Mouse (Mus musculus) midbrain, embryonic 11.5 days (tissue): ENCODE data around the gene Gprc5c. TPM values are rescaled to one million over a fixed set of nuclear protein-coding genes. Genes with fewer than 3 reads are reported as not detected.
"Not testable (repeated sequence)": the region's sequence is repeated elsewhere in the genome, so short reads cannot be mapped to it uniquely, and the experiment has no call there.

Experiments used
- ATAC-seq: fragments of 200-750 bp; cut with Nextera tagmentation; 2 replicates; pipeline ENCODE4 v1.8.0; 2017; ENCODE audit warnings: moderate TSS enrichment, moderate library complexity; ENCODE audit not compliant: low FRiP score
- DNase-seq: peaks from one replicate; pipeline ENCODE4 v3.0.0; 2015; ENCODE audit warnings: low spot score; ENCODE audit errors: missing footprints
- H3K27ac ChIP-seq: fragments of 300-500 bp; sonication (generic); 2 replicates; pipeline ENCODE4 v1.5.1; 2014; ENCODE audit warnings: low read depth, low read length
- H3K27me3 ChIP-seq: fragments of 300-500 bp; sonication (generic); 2 replicates; pipeline ENCODE4 v1.6.1; 2014; ENCODE audit warnings: mild to moderate bottlenecking, low read length, moderate library complexity, mixed read lengths; ENCODE audit not compliant: control insufficient read depth, insufficient read depth
- H3K36me3 ChIP-seq: fragments of 300-500 bp; sonication (generic); 2 replicates; pipeline ENCODE4 v1.6.1; 2014; ENCODE audit warnings: mild to moderate bottlenecking, low read length, moderate library complexity, mixed read lengths; ENCODE audit not compliant: control insufficient read depth, insufficient read depth
- H3K4me1 ChIP-seq: fragments of 300-500 bp; sonication (generic); 2 replicates; pipeline ENCODE4 v1.6.1; 2014; ENCODE audit warnings: low read length; ENCODE audit not compliant: control insufficient read depth, insufficient read depth
- H3K4me2 ChIP-seq: fragments of 300-500 bp; sonication (generic); 2 replicates; pipeline ENCODE4 v1.6.1; 2014; ENCODE audit warnings: mild to moderate bottlenecking, moderate library complexity
- H3K4me3 ChIP-seq: fragments of 300-500 bp; sonication (generic); 2 replicates; pipeline ENCODE4 v1.5.1; 2014; ENCODE audit warnings: low read depth, low read length
- H3K9ac ChIP-seq: fragments of 300-500 bp; sonication (generic); 2 replicates; pipeline ENCODE4 v1.6.1; 2014; ENCODE audit warnings: low read length
- H3K9me3 ChIP-seq: fragments of 300-500 bp; sonication (generic); 2 replicates; pipeline ENCODE4 v1.6.1; 2016; ENCODE audit warnings: low read length; ENCODE audit not compliant: control insufficient read depth
- WGBS: fragments of 180-500 bp; shearing (Covaris S2); extraction: QIAGEN DNeasy Blood & Tissue Kit; methylation state at CpG from one replicate; pipeline ENCODE4 v1.1.7; 2014; 5-methylcytosine and 5-hydroxymethylcytosine counted together
- polyA plus RNA-seq: library from polyadenylated mRNA; unstranded; fragments of >200 nt; fragmentation: Nextera tagmentation; extraction: Ambion mirVana; gene quantifications from 2 replicates; pipeline ENCODE4 v1.2.1, GENCODE M21; 2014

Gene Gprc5c
- polyA plus RNA-seq, 1 experiment from 2014 or later: 10.7 TPM

DNA sequence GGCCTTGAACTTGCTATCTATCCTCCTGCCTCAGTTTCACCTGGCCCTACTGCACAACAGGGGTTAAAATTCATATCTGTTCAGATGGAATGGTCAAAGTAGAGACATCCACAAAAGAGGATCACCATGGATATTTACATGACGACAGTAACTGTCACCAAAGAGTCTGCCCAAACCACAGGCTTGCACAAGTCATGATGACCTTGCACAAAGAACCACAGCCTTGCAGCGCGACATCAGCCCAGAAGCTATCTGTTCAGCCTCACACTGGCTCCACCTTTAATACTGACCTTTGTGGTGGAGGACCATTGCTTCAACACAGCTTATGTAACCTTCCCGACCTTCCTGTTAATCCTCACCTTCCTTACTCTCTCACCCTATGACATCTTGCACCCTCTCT lies 56.6 kb downstream of the Gprc5c start:
- Histone ChIP-seq H3K9me3 (no peaks in the 10 kb centered on the region), H3K27ac (no peak overlapping the region), H3K36me3 (no peaks in the 10 kb centered on the region), H3K27me3 (no peaks in the 10 kb centered on the region), H3K4me1 (no peaks in the 10 kb centered on the region), H3K4me3 (no peak overlapping the region), H3K4me2 (no peak overlapping the region), H3K9ac (no peak overlapping the region)
- no peak for DNase-seq
- no peak for ATAC-seq
- WGBS: 81% methylated on average over 4 of the region's 4 CpGs

DNA sequence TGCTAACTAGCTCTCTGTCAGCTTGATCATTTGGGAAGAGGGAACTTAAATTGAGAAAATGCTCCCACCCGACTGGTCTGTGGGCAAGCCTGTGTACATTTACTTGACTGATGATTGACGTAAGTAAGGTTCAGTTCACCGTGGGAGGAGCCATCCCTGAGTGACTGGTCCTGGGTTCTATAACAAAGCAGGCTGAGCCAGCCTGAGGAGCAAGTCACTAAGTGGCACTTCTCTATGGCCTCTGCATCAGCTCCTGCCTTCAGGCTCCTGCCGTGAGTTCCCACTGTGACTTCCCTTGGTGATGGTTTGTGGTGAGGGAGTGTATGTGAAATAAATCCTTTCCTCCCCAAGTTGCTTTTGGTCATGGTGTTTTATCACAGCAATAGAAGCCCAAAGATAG lies 57.1 kb downstream of the Gprc5c start:
- Histone ChIP-seq H3K27ac (no peak overlapping the region), H3K4me2 (no peak overlapping the region), H3K27me3 (no peaks in the 10 kb centered on the region), H3K4me1 (no peaks in the 10 kb centered on the region), H3K4me3 (no peak overlapping the region), H3K9ac (no peak overlapping the region), H3K36me3 (no peaks in the 10 kb centered on the region), H3K9me3 (no peaks in the 10 kb centered on the region)
- DNase-seq: no peak
- 68% methylated on average over 4 of the region's 4 CpGs for WGBS
- no peak for ATAC-seq

DNA sequence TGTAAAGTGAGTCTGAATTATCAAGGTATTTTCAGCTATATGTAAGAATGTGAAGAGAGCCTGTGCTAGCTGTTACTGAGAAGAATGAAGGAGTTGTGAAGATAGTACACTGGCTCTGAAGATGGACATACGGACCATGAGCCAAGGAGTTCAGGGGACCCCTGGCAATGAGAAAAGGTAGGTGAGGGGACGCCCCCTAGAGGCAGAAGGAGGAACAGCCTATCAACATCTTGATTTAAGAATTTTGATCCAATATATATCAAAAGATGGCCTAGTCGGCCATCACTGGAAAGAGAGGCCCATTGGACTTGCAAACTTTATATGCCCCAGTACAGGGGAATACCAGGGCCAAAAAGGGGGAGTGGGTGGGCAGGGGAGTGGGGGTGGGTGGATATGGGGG lies 58.6 kb downstream of the Gprc5c start:
- 43% methylated on average over 3 of the region's 3 CpGs for WGBS
- H3K27ac ChIP-seq, H3K9ac ChIP-seq, H3K9me3 ChIP-seq, H3K36me3 ChIP-seq, DNase-seq, H3K4me1 ChIP-seq, H3K4me3 ChIP-seq, H3K27me3 ChIP-seq, H3K4me2 ChIP-seq, ATAC-seq: not testable (repeated sequence)

DNA sequence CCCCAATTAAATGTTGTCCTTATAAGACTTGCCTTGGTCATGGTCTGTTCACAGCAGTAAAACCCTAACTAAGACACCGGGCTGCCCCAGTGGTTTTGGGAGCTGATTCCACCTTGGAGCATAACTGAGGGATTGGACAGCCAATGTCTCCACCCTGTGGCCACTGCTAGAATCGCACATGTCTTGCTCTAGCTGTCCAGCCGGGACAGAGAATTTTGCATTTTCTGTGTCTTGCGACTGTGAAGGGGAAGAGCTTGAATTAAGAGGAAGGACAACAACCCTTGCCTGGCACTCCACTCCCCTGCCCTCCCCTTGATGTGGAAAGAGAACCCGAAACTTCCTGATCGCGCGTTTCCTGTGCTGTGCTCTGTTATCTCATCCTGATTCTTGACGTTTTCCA lies 61.9 kb downstream of the Gprc5c start:
- no peaks in the 10 kb centered on the region; the same call in 1 of the 2 replicates for H3K27me3 ChIP-seq
- no peaks in the 10 kb centered on the region for H3K4me1 ChIP-seq
- no peak overlapping the region for H3K9ac ChIP-seq
- no peaks in the 10 kb centered on the region for H3K9me3 ChIP-seq
- DNase-seq: peak; percentile 98
- ATAC-seq: peak; percentile 48; the same call in 1 of the 2 replicates
- no peak overlapping the region for H3K27ac ChIP-seq
- no peak overlapping the region for H3K4me2 ChIP-seq
- H3K4me3 ChIP-seq: no peak overlapping the region
- H3K36me3 ChIP-seq: no peaks in the 10 kb centered on the region
- 22% methylated on average over 9 of the region's 9 CpGs for WGBS

DNA sequence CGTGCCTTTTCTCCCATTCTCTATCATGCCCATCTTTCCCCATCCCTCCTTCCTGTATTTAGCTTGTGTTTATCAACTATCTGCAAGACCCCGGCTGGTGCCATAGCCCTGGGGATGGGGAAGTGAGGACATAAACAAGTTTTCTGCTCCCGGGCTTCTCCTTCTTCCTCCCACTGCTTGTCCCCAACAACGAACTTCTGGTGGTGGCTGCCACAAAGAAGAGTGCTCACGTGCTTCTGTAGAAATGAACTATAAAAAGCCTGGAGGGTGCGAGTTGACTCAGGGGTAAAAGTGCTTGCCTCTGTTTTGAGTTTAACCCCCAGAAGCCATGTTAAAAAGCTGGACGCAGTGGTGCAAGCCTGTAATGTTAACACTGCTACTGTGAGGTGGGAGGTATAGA lies 64.0 kb downstream of the Gprc5c start:
- DNase-seq: no peak

DNA sequence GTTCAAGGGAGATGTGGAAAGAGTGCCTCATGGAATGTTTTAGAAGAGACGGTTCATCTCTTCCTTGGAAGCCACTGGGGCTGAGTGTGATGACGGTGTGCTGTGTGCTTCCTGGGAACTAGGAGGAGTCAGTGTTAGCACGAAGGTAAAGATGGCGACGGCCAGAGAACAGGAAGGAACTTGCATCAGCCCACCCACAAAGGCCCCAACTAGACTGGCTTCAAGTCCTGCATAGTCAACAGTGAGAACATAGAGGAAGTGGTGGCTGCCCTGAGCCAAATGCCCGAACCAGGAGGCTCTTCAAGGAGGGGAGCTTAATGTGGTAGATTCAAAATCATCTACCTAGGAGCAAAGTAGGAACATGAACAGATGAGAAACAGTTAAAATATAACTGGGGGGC lies 66.2 kb downstream of the Gprc5c start:
- 86% methylated on average over 6 of the region's 6 CpGs for WGBS
- ATAC-seq (no peak), DNase-seq (no peak)
- Histone ChIP-seq H3K4me3 (no peak overlapping the region), H3K4me1 (no peaks in the 10 kb centered on the region), H3K27ac (no peak overlapping the region), H3K9me3 (no peaks in the 10 kb centered on the region), H3K36me3 (no peaks in the 10 kb centered on the region), H3K4me2 (no peak overlapping the region), H3K9ac (no peak overlapping the region), H3K27me3 (no peaks in the 10 kb centered on the region; the same call in 1 of the 2 replicates)

More for the DNA sequence above, 64.0 kb downstream of the Gprc5c start:
- H3K27ac ChIP-seq: no peak overlapping the region
- no peak overlapping the region for H3K4me3 ChIP-seq
- H3K9me3 ChIP-seq: no peaks in the 10 kb centered on the region
- H3K36me3 ChIP-seq: no peaks in the 10 kb centered on the region
- no peaks in the 10 kb centered on the region for H3K4me1 ChIP-seq
- H3K4me2 ChIP-seq: no peak overlapping the region
- H3K27me3 ChIP-seq: no peaks in the 10 kb centered on the region; the same call in 1 of the 2 replicates
- no peak for ATAC-seq
- WGBS: 64% methylated on average over 7 of the region's 7 CpGs
- H3K9ac ChIP-seq: no peak overlapping the region

Other genes starting within 250 kb of the Gprc5c start
- gene Rpl38, start 182.6 kb upstream of the Gprc5c start, polyA plus RNA-seq: 839 and 977 TPM in 2 replicates
- 11.0 and 11.4 TPM in 2 replicates for gene Ttyh2, start 175.7 kb upstream of the Gprc5c start, polyA plus RNA-seq
- gene Dnaic2, start 123.7 kb upstream of the Gprc5c start, polyA plus RNA-seq: 1.2 and 1.3 TPM in 2 replicates
- gene Kif19a, start 85.8 kb upstream of the Gprc5c start, polyA plus RNA-seq: 0.61 and 0.94 TPM in 2 replicates
- 65.3 and 70.2 TPM in 2 replicates for gene Btbd17, start 55.2 kb upstream of the Gprc5c start, polyA plus RNA-seq
- 0.12 TPM in 1 of 2 replicates, not detected in the other for gene Gpr142, start 52.2 kb upstream of the Gprc5c start, polyA plus RNA-seq
- gene Cd300a, start 38.9 kb downstream of the Gprc5c start, polyA plus RNA-seq: 0.79 and 1.1 TPM in 2 replicates
- 0.30 TPM in 1 of 2 replicates, not detected in the other for gene Cd300lb, start 83.2 kb downstream of the Gprc5c start, polyA plus RNA-seq
- not detected in 2 replicates for gene Cd300c, start 118.0 kb downstream of the Gprc5c start, polyA plus RNA-seq
- 0.08 and 0.16 TPM in 2 replicates for gene Cd300ld, start 138.8 kb downstream of the Gprc5c start, polyA plus RNA-seq
- gene Cd300c2, start 150.7 kb downstream of the Gprc5c start, polyA plus RNA-seq: 0.64 and 1.4 TPM in 2 replicates
- gene Cd300ld2, start 165.0 kb downstream of the Gprc5c start, polyA plus RNA-seq: not detected in 2 replicates
- gene Cd300ld4, start 175.9 kb downstream of the Gprc5c start, polyA plus RNA-seq: not detected in 2 replicates
- not detected in 2 replicates for gene Cd300ld5, start 186.6 kb downstream of the Gprc5c start, polyA plus RNA-seq
- not detected in 2 replicates for gene Cd300ld3, start 197.3 kb downstream of the Gprc5c start, polyA plus RNA-seq
- gene Cd300e, start 211.0 kb downstream of the Gprc5c start, polyA plus RNA-seq: not detected in 2 replicates
- 0.61 and 0.69 TPM in 2 replicates for gene Rab37, start 240.3 kb downstream of the Gprc5c start, polyA plus RNA-seq